Mouse (Mus musculus) neural tube, embryonic 14.5 days (tissue): ENCODE data around the gene Teddm1b. TPM values are rescaled to one million over a fixed set of nuclear protein-coding genes. Genes with fewer than 3 reads are reported as not detected.
A peak's percentile ranks its signal among the peaks of the same experiment; 100 is the strongest.

Source experiments
- ATAC-seq: fragments of 200-750 bp; cut with Nextera tagmentation; 2 replicates; pipeline ENCODE4 v1.8.0; 2017; ENCODE audit warnings: low read depth, mild to moderate bottlenecking, moderate TSS enrichment, moderate library complexity
- H3K27ac ChIP-seq: fragments of 300-500 bp; sonication (generic); 2 replicates; pipeline ENCODE4 v1.5.1; 2014; ENCODE audit warnings: low read depth, mild to moderate bottlenecking, control low read depth, low read length, moderate library complexity, mixed read lengths
- H3K27me3 ChIP-seq: fragments of 300-500 bp; sonication (generic); 2 replicates; pipeline ENCODE4 v1.6.1; 2014; ENCODE audit warnings: low read length; ENCODE audit not compliant: control insufficient read depth, insufficient read depth
- H3K36me3 ChIP-seq: fragments of 300-500 bp; sonication (generic); 2 replicates; pipeline ENCODE4 v1.6.1; 2014; ENCODE audit warnings: low read length, mixed read lengths; ENCODE audit not compliant: control insufficient read depth, insufficient read depth
- H3K4me1 ChIP-seq: fragments of 300-500 bp; sonication (generic); 2 replicates; pipeline ENCODE4 v1.6.1; 2014; ENCODE audit warnings: low read length; ENCODE audit not compliant: control insufficient read depth, insufficient read depth
- H3K4me2 ChIP-seq: fragments of 300-500 bp; sonication (generic); 2 replicates; pipeline ENCODE4 v1.6.1; 2014; ENCODE audit warnings: mild to moderate bottlenecking, low read depth, low read length, control low read depth
- H3K4me3 ChIP-seq: fragments of 300-500 bp; sonication (generic); 2 replicates; pipeline ENCODE4 v1.5.1; 2014; ENCODE audit warnings: low read depth, low read length, control low read depth, mixed read lengths
- H3K9ac ChIP-seq: fragments of 300-500 bp; sonication (generic); replicated peaks from 2 replicates; pipeline ENCODE4 v1.6.1; 2014; ENCODE audit warnings: low read depth, mild to moderate bottlenecking, control low read depth, low read length, mixed read lengths
- H3K9me3 ChIP-seq: fragments of 300-500 bp; sonication (generic); 2 replicates; pipeline ENCODE4 v1.6.1; 2016; ENCODE audit warnings: low read length; ENCODE audit not compliant: control insufficient read depth
- WGBS: fragments of 180-500 bp; shearing (Covaris S2); extraction: QIAGEN DNeasy Blood & Tissue Kit; methylation state at CpG from one replicate; pipeline ENCODE4 v1.1.7; 2014; 5-methylcytosine and 5-hydroxymethylcytosine counted together
- polyA plus RNA-seq: library from polyadenylated mRNA; unstranded; fragments of >200 nt; fragmentation: Nextera tagmentation; extraction: Ambion mirVana; gene quantifications from 2 replicates; pipeline ENCODE4 v1.2.1, GENCODE M21; 2014

The Teddm1b gene
- polyA plus RNA-seq, 1 experiment from 2014 or later = 0.35 TPM

DNA sequence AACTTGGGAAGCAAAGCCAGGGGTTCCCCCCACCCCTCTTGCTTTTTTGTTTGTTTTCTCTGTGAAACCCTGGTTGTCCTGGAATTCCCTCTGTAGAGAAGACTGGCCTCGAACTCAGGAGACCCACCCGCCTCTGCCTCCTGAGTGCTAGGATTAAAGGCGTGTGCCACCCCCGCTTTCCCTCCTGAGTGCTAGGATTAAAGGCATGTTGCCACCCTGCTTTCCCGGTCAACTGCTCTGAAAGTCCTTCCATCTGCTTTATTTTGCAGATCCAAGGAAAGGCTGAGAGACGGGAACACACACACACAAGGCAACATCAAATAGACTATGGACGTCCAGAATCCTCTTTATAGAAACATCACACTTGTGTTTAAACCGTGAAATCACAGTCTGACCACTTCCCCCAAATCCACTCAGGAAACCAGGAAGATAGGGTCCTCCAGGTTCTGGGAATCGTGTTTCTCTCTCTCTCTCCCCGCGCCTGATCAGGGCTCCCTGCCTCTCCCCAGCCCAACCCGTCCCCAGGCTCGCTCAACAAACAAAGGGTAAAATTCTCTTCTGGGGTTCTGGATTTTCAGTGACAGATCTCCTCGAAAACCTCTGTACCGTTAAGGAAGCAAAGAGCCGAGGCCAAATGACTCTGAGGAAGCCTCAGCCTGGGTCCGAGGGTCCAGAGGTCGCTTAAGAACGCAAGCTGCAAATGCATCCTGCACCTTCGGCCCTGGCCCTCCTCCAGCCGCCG is 25.0 kb downstream of the Teddm1b start:
- Histone ChIP-seq H3K9ac (peak overlapping the region; percentile 90), H3K27ac (peak overlapping the region; percentile 98), H3K36me3 (peaks cover 14% of the 10 kb centered on the region; the same call in 1 of the 2 replicates), H3K9me3 (no peaks in the 10 kb centered on the region), H3K4me3 (peak overlapping the region; percentile 95), H3K4me2 (peak overlapping the region; percentile 93), H3K27me3 (no peaks in the 10 kb centered on the region), H3K4me1 (peaks cover 22% of the 10 kb centered on the region)
- WGBS = 17% methylated on average over 22 of the region's 22 CpGs
- peak; percentile 54 for ATAC-seq

DNA sequence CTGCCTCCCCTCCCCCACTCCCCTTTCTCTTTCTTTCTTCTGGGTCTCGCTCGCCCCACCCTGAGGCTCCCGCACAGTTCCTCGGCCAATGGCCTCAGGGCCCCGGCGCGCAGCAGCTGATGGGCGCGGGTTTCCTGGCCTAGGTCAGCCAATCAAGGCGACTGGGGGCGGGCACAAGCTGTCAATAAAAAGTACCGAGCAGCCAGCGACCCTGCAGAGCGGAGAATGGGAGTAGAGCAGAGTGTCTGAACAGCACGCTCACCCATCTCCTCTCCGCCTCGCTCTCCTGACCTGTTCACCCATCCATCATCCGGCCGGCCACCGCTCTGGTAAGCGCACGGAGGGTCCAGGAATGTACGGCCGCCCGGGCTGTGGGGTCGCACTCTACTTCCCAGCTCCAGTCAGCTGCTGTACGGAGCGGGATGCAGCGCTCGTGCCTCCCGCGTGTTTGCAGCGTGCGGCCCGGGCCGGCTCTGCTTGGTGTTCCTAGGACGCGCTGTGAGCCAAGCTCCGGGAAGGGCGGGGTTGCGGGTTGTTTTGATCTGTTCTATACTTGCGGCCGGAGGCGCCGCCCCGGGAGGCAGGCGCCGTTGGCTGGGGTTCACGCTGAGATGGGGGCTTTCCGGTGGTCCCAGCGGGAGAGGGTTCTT is 25.7 kb downstream of the Teddm1b start, which contains the start of the genes Glul and Teddm2:
Gene Glul, plus strand, starts transcription at position 214 of the 650 bp plus-strand sequence.
Gene Teddm2, minus strand, starts transcription at position 498 of the 650 bp plus-strand sequence.
- H3K27ac ChIP-seq = peak within 1 kb of the TSS; percentile 98
- no peaks in the 10 kb centered on the region for H3K9me3 ChIP-seq
- H3K9ac ChIP-seq = peak within 1 kb of the TSS; percentile 90
- peaks cover 14% of the 10 kb centered on the region; the same call in 1 of the 2 replicates for H3K36me3 ChIP-seq
- H3K27me3 ChIP-seq = no peaks in the 10 kb centered on the region
- under 1% methylated on average over 49 of the region's 51 CpGs for WGBS
- peak within 1 kb of the TSS; percentile 93 for H3K4me2 ChIP-seq
- peaks cover 22% of the 10 kb centered on the region for H3K4me1 ChIP-seq
- ATAC-seq = peak; percentile 98
- H3K4me3 ChIP-seq = peak within 1 kb of the TSS; percentile 95

DNA sequence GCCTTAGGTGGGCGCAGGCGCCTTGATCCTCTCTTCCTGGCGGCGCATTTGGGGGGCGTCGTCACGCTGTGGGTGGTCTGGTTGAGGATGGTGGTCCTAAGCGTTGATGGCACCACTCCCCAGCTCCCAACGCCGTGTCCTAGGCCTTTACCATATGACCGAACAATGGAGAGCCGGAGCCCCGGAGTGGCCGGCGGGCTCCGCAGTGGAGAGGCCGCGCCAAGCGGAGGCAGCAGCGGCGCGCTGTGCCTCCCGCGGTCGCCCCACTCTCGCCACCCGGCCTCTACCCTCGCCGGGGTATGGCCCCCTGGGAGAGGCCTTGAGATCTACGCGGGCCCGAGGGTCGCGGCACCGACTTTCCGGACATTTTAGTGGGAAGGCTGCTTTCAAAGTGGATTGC is 26.2 kb downstream of the Teddm1b start:
- Histone ChIP-seq H3K4me3 (peak overlapping the region; percentile 95), H3K27me3 (no peaks in the 10 kb centered on the region), H3K9me3 (no peaks in the 10 kb centered on the region), H3K27ac (peak overlapping the region; percentile 98), H3K4me2 (peak overlapping the region; percentile 93), H3K36me3 (peaks cover 14% of the 10 kb centered on the region; the same call in 1 of the 2 replicates), H3K4me1 (peaks cover 22% of the 10 kb centered on the region), H3K9ac (peak overlapping the region; percentile 90)
- peak; percentile 54 for ATAC-seq
- under 1% methylated on average over 34 of the region's 36 CpGs for WGBS

DNA sequence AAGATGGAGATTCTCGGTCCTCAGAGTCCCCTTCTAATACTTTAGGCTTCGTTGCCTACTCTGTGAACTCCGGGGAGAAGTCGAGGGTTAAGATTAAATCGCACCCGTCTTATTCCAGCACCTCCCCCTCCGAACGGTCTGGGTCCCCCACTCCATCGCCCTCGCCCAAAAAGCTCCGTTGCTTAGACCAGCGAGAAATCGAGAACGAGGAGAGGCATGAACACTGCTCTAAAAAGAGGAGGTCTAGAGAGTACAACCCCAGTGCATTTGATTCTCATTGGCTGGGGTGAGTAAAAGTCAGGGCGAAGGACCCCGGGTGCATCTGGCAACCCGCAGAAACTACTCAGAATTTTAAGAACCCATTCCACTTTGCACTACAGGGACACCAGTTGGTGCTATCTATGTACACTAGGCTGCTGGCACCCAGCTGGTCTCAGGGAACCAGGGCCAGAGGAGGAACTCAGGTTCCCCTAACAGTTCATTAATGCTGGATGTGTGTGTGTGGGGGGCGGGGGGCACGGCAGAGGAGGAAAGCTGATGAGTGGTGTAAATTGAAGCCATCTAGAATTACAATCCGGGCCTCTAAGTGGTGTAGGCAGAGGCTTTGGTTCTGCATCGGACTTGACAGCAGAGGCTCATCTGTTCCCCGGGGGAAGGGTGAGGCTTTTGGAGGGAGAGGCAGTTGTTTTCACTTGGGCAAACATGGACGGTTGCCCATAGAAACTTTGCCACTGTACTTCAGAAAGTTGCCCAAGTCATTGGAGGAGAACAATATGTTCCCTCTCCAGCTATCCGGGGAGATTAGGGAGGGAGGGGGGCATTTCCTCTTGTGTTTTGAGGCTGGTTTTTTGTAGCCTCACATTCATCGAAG is 26.9 kb downstream of the Teddm1b start:
- Histone ChIP-seq H3K27me3 (no peaks in the 10 kb centered on the region), H3K4me3 (peak overlapping the region; percentile 95), H3K4me2 (peak overlapping the region; percentile 93), H3K27ac (peak overlapping the region; percentile 98), H3K36me3 (peaks cover 20% of the 10 kb centered on the region), H3K4me1 (peaks cover 22% of the 10 kb centered on the region), H3K9me3 (no peaks in the 10 kb centered on the region), H3K9ac (peak overlapping the region; percentile 90)
- no peak for ATAC-seq
- WGBS = 1% methylated on average over 25 of the region's 25 CpGs

DNA sequence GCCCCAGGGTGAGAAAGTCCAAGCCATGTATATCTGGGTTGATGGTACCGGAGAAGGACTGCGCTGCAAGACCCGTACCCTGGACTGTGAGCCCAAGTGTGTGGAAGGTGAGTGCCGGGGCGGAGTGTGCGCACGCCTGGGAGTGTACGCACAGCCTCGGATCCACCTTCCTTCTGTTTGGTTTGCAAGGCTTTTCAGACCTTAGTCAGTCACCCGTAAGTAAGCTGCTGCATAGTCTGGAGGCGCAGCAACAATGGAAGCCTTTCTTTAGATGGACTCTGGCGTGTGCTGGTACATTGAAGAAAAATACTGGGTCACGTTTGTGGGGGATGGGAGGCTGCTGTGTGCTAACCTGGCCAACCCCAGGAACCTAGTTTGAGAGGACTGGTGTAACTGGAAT is 28.9 kb downstream of the Teddm1b start:
- Histone ChIP-seq H3K27ac (no peak overlapping the region), H3K27me3 (no peaks in the 10 kb centered on the region), H3K36me3 (peaks cover 38% of the 10 kb centered on the region), H3K4me2 (peak overlapping the region; percentile 93), H3K4me3 (0 out of 2 replicates have a peak overlapping the region, but pooled peaks have one; percentile 4), H3K9ac (peak overlapping the region; percentile 11; the same call in 1 of the 2 replicates), H3K9me3 (no peaks in the 10 kb centered on the region), H3K4me1 (peaks cover 22% of the 10 kb centered on the region)
- 38% methylated on average over 13 of the region's 13 CpGs for WGBS
- ATAC-seq = no peak

DNA sequence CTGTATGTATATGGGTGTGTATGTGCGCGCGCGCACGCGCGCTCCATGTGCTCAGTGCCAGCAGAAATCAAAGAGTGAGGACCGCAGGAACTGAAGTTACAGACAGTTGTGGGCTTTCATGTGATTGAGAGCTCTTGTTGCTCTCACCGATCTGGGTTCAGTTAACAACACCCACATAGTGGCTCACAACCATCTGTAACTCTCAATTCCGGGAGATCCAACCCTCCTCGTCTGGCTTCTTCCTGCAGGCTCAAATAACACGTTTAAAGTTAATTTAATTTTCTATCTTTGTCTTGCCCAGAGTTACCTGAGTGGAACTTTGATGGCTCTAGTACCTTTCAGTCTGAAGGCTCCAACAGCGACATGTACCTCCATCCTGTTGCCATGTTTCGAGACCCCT is 30.1 kb downstream of the Teddm1b start:
- Histone ChIP-seq H3K27ac (no peak overlapping the region), H3K9me3 (no peaks in the 10 kb centered on the region), H3K4me2 (no peak overlapping the region), H3K36me3 (peaks cover 47% of the 10 kb centered on the region), H3K9ac (no peak overlapping the region), H3K4me3 (no peak overlapping the region), H3K27me3 (no peaks in the 10 kb centered on the region), H3K4me1 (peaks cover 20% of the 10 kb centered on the region)
- ATAC-seq = no peak
- 97% methylated on average over 14 of the region's 14 CpGs for WGBS

DNA sequence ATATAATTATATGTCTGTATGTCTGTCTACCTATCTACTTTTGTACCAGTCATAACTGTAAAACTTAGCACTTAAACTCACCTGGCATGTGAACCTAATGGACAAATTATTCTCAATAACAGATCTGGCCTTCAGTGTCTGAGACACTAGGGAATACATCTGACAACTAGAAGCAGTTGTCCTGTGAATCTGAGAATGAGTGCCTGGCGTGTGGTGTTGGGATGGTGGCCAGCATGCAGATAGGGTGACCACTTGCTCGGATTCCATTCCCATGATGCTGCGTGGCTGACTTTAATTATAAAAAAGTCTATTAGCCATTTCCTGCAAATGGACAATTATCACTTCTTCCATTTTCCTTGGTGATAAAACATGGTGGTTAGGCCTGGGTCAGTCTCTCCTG is 31.7 kb downstream of the Teddm1b start:
- Histone ChIP-seq H3K27ac (no peak overlapping the region), H3K9me3 (no peaks in the 10 kb centered on the region), H3K36me3 (peaks cover 54% of the 10 kb centered on the region), H3K4me3 (no peak overlapping the region), H3K4me2 (no peak overlapping the region), H3K4me1 (peaks cover 20% of the 10 kb centered on the region), H3K27me3 (no peaks in the 10 kb centered on the region), H3K9ac (no peak overlapping the region)
- ATAC-seq = no peak
- WGBS = over 99% methylated on average over 3 of the region's 3 CpGs

DNA sequence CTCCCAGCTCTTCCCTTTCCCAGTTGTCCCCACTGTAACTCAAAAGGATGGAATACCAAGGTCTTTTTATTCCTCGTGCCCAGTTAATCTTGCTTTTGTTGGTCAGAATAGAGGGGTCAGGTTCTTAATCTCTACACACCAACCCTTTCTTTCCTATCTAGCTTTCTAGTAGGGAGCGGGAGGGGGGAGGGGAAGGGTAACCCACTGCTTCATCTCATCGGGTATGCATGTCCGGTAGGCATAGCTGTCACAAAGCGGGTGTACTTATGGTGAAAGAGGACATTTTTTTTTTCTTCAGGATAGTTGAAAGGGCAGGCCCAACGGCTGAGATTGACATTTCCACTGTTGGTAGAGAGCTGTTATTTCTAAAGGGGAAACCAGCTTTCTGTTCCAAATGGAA is 34.1 kb downstream of the Teddm1b start:
- no peaks in the 10 kb centered on the region for H3K27me3 ChIP-seq
- no peak overlapping the region for H3K27ac ChIP-seq
- H3K4me2 ChIP-seq = no peak overlapping the region
- ATAC-seq = no peak
- 87% methylated on average over 6 of the region's 6 CpGs for WGBS
- peaks cover 2% of the 10 kb centered on the region; the same call in 1 of the 2 replicates for H3K4me1 ChIP-seq
- H3K9ac ChIP-seq = no peak overlapping the region
- H3K36me3 ChIP-seq = peaks cover 48% of the 10 kb centered on the region
- no peaks in the 10 kb centered on the region for H3K9me3 ChIP-seq
- no peak overlapping the region for H3K4me3 ChIP-seq
